Mouse (Mus musculus) liver, embryonic 14.5 days (tissue): ENCODE measurements around the gene Gm6899. TPM values are rescaled to one million over a fixed set of nuclear protein-coding genes. Genes with fewer than 3 reads are reported as not detected.

ENCODE experiments used
- ATAC-seq: fragments of 200-750 bp; cut with Nextera tagmentation; 2 replicates; pipeline ENCODE4 v1.8.0; 2017; ENCODE audit warnings: moderate number of reproducible peaks, mild to moderate bottlenecking, moderate library complexity; ENCODE audit not compliant: insufficient read depth
- DNase-seq, 3 experiments: peaks; one replicate each; pipeline ENCODE4 v3.0.0-alpha.2; 2012 to 2013; ENCODE audit warnings: low read depth in 3 of 3, low spot score in 3 of 3
- H3K27ac ChIP-seq: fragments of 300-500 bp; sonication (generic); 2 replicates; pipeline ENCODE4 v1.5.1; 2014; ENCODE audit warnings: moderate library complexity, mild to moderate bottlenecking, control low read depth, inconsistent platforms
- H3K27me3 ChIP-seq: fragments of 300-500 bp; sonication (generic); 2 replicates; pipeline ENCODE4 v1.6.1; 2014; ENCODE audit warnings: mild to moderate bottlenecking, low read length, moderate library complexity; ENCODE audit not compliant: control insufficient read depth, insufficient read depth
- H3K36me3 ChIP-seq: fragments of 300-500 bp; sonication (generic); replicated peaks from 2 replicates; pipeline ENCODE4 v1.6.1; 2014; ENCODE audit warnings: low read depth; ENCODE audit not compliant: control insufficient read depth, insufficient read depth
- H3K4me1 ChIP-seq, 2 experiments: fragments of 200-500 bp in 1 of 2; fragments of 300-500 bp in 1 of 2; sonication (generic) in 1 of 2; replicated peaks; 2 replicates each; pipeline ENCODE4 v1.6.1; 2012 to 2014; ENCODE audit warnings: antibody characterized with exemption in 1 of 2, inconsistent platforms in 1 of 2, low read length in 1 of 2; ENCODE audit not compliant: control insufficient read depth in 2 of 2, insufficient read depth in 2 of 2
- H3K4me2 ChIP-seq: fragments of 300-500 bp; sonication (generic); 2 replicates; pipeline ENCODE4 v1.6.1; 2014; ENCODE audit warnings: low read depth, mild to moderate bottlenecking, control low read depth, moderate library complexity
- H3K4me3 ChIP-seq, 2 experiments: fragments of 200-500 bp in 1 of 2; fragments of 300-500 bp in 1 of 2; sonication (generic) in 1 of 2; 2 replicates each; pipeline ENCODE4 v1.5.1; 2012 to 2014; ENCODE audit warnings: low read depth in 2 of 2, low read length in 2 of 2, mild to moderate bottlenecking in 2 of 2, control low read depth in 1 of 2, inconsistent platforms in 1 of 2, moderate library complexity in 1 of 2; ENCODE audit not compliant: insufficient read depth in 1 of 2
- H3K9ac ChIP-seq: fragments of 300-500 bp; sonication (generic); replicated peaks from 2 replicates; pipeline ENCODE4 v1.6.1; 2014; ENCODE audit warnings: mild to moderate bottlenecking, control low read depth, moderate library complexity
- H3K9me3 ChIP-seq: fragments of 300-500 bp; sonication (generic); 2 replicates; pipeline ENCODE4 v1.6.1; 2016; ENCODE audit warnings: low read length, mixed read lengths; ENCODE audit not compliant: control insufficient read depth
- CTCF ChIP-seq: IDR thresholded peaks from 2 replicates; pipeline ENCODE4 v1.5.1; 2016; ENCODE audit warnings: antibody characterized with exemption, low read depth, control low read depth
- EP300 ChIP-seq: IDR thresholded peaks from 2 replicates; pipeline ENCODE4 v1.6.1; 2016; ENCODE audit warnings: antibody characterized with exemption, low read depth
- WGBS: fragments of 180-500 bp; shearing (Covaris S2); extraction: QIAGEN DNeasy Blood & Tissue Kit; methylation state at CpG from one replicate; pipeline ENCODE4 v1.1.7; 2014; ENCODE audit not compliant: insufficient replicate concordance; 5-methylcytosine and 5-hydroxymethylcytosine counted together
- polyA plus RNA-seq, 2 experiments: library from polyadenylated mRNA; depleted of rRNA in 1 of 2; stranded (reverse) in 1 of 2; unstranded in 1 of 2; fragments of >200 nt; fragmentation: Nextera tagmentation in 1 of 2; extraction: Ambion mirVana in 1 of 2; gene quantifications; 2 replicates each; pipeline versions ENCODE4 v1.2.1 to v1.2.3; 2012 to 2014

Gm6899 gene
- polyA plus RNA-seq, 2 experiments = not detected

DNA sequence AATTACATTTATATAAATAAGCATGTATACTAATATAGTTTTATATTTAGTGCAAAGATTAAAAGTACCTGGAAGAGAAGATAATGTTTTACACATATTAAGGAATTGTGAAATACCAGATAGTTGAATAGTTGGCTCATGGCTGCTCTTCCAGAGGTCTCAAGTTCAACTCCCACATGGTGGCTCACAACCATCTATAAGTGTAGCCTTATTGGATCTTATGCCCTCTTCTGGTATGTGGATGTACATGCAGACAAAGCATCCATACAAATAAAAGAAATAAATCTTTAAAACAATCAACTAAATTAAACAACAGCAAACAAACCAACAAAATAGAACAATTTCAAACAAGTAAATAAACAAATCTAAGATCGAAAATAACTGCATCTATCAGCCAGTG, 49.1 kb downstream of the Gm6899 start:
- Histone ChIP-seq H3K4me1 (no peaks in the 10 kb centered on the region), H3K27me3 (no peaks in the 10 kb centered on the region), H3K27ac (no peak overlapping the region), H3K4me2 (no peak overlapping the region), H3K9me3 (no peaks in the 10 kb centered on the region), H3K9ac (no peak overlapping the region), H3K4me3 (no peak overlapping the region), H3K36me3 (no peaks in the 10 kb centered on the region)
- TF ChIP-seq EP300 (no peak), CTCF (peak; percentile 17; the same call in 1 of the 2 replicates)
- no peak for DNase-seq
- ATAC-seq = no peak
- WGBS = 65% methylated on average over 1 of the region's 1 CpGs

Other genes with a start within 250 kb of the Gm6899 start
- 6.7 and 12.3 TPM in 2 replicates for gene Fancl, start 207.1 kb upstream of the Gm6899 start, polyA plus RNA-seq (2012; rRNA removed)
- gene Fancl, start 207.1 kb upstream of the Gm6899 start, polyA plus RNA-seq (2014; fragmentation: Nextera tagmentation; extraction: Ambion mirVana) = 21.4 and 23.6 TPM in 2 replicates
- gene Vrk2, start 758 bp downstream of the Gm6899 start, polyA plus RNA-seq (2012; rRNA removed) = 5.2 and 10.5 TPM in 2 replicates
- gene Vrk2, start 758 bp downstream of the Gm6899 start, polyA plus RNA-seq (2014; fragmentation: Nextera tagmentation; extraction: Ambion mirVana) = 23.0 and 24.9 TPM in 2 replicates